Mouse (Mus musculus) MEL (cell line): ENCODE measurements at regions not wholly inside any gene's neighbourhood (a gene's known extent, or its start where the extent isn't known, plus 50 kb on each side); places are given as distances from the start of the nearest gene placed in this dataset.

Source experiments
- DNase-seq: peaks from one replicate; pipeline ENCODE4 v3.0.0; 2011; ENCODE audit warnings: low read depth, low spot score
- H3K27ac ChIP-seq: 2 replicates; pipeline ENCODE4 v1.5.1; 2012; ENCODE audit warnings: low read depth, mild to moderate bottlenecking, control low read depth, low read length, moderate library complexity; ENCODE audit not compliant: control insufficient read depth
- H3K27me3 ChIP-seq, 2 experiments: fragments of 150-350 bp in 1 of 2; sonication (generic) in 1 of 2; 2 replicates each; pipeline ENCODE4 v1.6.1; 2012; ENCODE audit warnings: low read length in 2 of 2, mild to moderate bottlenecking in 2 of 2, improper control_type of control experiment in 1 of 2, moderate library complexity in 1 of 2; ENCODE audit not compliant: insufficient read depth in 2 of 2, control insufficient read depth in 1 of 2
- H3K36me3 ChIP-seq, 2 experiments: 2 replicates each; pipeline ENCODE4 v1.6.1; 2012 to 2014; ENCODE audit warnings: low read length in 2 of 2, improper control_type of control experiment in 1 of 2, inconsistent platforms in 1 of 2, mild to moderate bottlenecking in 1 of 2; ENCODE audit not compliant: insufficient read depth in 2 of 2, control insufficient read depth in 1 of 2
- H3K4me1 ChIP-seq, 2 experiments: fragments of 150-350 bp in 1 of 2; sonication (generic) in 1 of 2; 2 replicates each; pipeline ENCODE4 v1.6.1; 2012; ENCODE audit warnings: low read length in 2 of 2, improper control_type of control experiment in 1 of 2, mild to moderate bottlenecking in 1 of 2; ENCODE audit not compliant: insufficient read depth in 2 of 2, control insufficient read depth in 1 of 2
- H3K4me3 ChIP-seq, 2 experiments: fragments of 150-350 bp in 1 of 2; sonication (generic) in 1 of 2; 2 replicates each; pipeline ENCODE4 v1.5.1; 2012; ENCODE audit warnings: low read depth in 2 of 2, low read length in 2 of 2, mild to moderate bottlenecking in 2 of 2, moderate library complexity in 2 of 2, control low read depth in 1 of 2, improper control_type of control experiment in 1 of 2; ENCODE audit not compliant: control insufficient read depth in 1 of 2, insufficient read depth in 1 of 2
- H3K79me2 ChIP-seq: 2 replicates; pipeline ENCODE4 v1.6.1; 2012; ENCODE audit warnings: mild to moderate bottlenecking, low read length, moderate library complexity; ENCODE audit not compliant: control insufficient read depth, poor library complexity, insufficient read depth
- H3K9ac ChIP-seq: 2 replicates; pipeline ENCODE4 v1.6.1; 2012; ENCODE audit warnings: low read depth, mild to moderate bottlenecking, control low read depth, low read length, moderate library complexity; ENCODE audit not compliant: control insufficient read depth, poor library complexity, severe bottlenecking
- H3K9me3 ChIP-seq: fragments of 150-350 bp; sonication (generic); replicated peaks from 2 replicates; pipeline ENCODE4 v1.6.1; 2012; ENCODE audit warnings: mild to moderate bottlenecking, low read length, improper control_type of control experiment, moderate library complexity; ENCODE audit not compliant: insufficient read depth
- E2F4 ChIP-seq: IDR thresholded peaks from 2 replicates; pipeline ENCODE4 v1.6.1; 2011; ENCODE audit warnings: low read depth, low read length, improper control_type of control experiment, borderline replicate concordance
- EP300 ChIP-seq, 2 experiments: IDR thresholded peaks; 2 replicates each; pipeline ENCODE4 v1.6.1; 2011; ENCODE audit warnings: improper control_type of control experiment in 2 of 2, low read length in 2 of 2, low read depth in 1 of 2, mild to moderate bottlenecking in 1 of 2
- GATA1 ChIP-seq: IDR thresholded peaks from 2 replicates; pipeline ENCODE4 v1.6.1; 2011; ENCODE audit warnings: low read depth, low read length, improper control_type of control experiment
- KAT2A ChIP-seq: conservative IDR thresholded peaks from 2 replicates; pipeline ENCODE4 v1.6.1; 2012; ENCODE audit warnings: low read depth, low read length, improper control_type of control experiment, inconsistent platforms
- MAFK ChIP-seq: IDR thresholded peaks from 2 replicates; pipeline ENCODE4 v1.6.1; 2011; ENCODE audit warnings: low read depth, mild to moderate bottlenecking, low read length, improper control_type of control experiment, borderline replicate concordance
- MAX ChIP-seq: IDR thresholded peaks from 2 replicates; pipeline ENCODE4 v1.6.1; 2011; ENCODE audit warnings: low read length, improper control_type of control experiment
- MEF2A ChIP-seq: IDR thresholded peaks from 2 replicates; pipeline ENCODE4 v1.6.1; 2014; ENCODE audit warnings: low read depth, mild to moderate bottlenecking, inconsistent platforms, low read length, improper control_type of control experiment; ENCODE audit not compliant: poor library complexity, insufficient replicate concordance, severe bottlenecking; ENCODE audit errors: extremely low read depth
- MYB ChIP-seq: IDR thresholded peaks from 2 replicates; pipeline ENCODE4 v1.6.1; 2011; ENCODE audit warnings: mild to moderate bottlenecking, low read depth, low read length, improper control_type of control experiment
- MYC ChIP-seq: IDR thresholded peaks from 2 replicates; pipeline ENCODE4 v1.6.1; 2011; ENCODE audit warnings: low read depth, mild to moderate bottlenecking, low read length, improper control_type of control experiment, moderate library complexity
- POLR2A ChIP-seq, 2 experiments: IDR thresholded peaks; 2 replicates each; pipeline ENCODE4 v1.6.1; 2011 to 2012; ENCODE audit warnings: low read length in 2 of 2, mild to moderate bottlenecking in 2 of 2, control low read depth in 1 of 2, improper control_type of control experiment in 1 of 2, low read depth in 1 of 2, moderate library complexity in 1 of 2; ENCODE audit not compliant: control insufficient read depth in 1 of 2, insufficient read depth in 1 of 2, poor library complexity in 1 of 2
- POLR2AphosphoS5 ChIP-seq: IDR thresholded peaks from 2 replicates; pipeline ENCODE4 v1.6.1; 2012; ENCODE audit warnings: low read depth, borderline replicate concordance, mild to moderate bottlenecking, inconsistent platforms, low read length, moderate library complexity, mixed read lengths
- RCOR1 ChIP-seq: IDR thresholded peaks from 2 replicates; pipeline ENCODE4 v1.6.1; 2012; ENCODE audit warnings: low read depth, mild to moderate bottlenecking, inconsistent platforms, low read length, improper control_type of control experiment
- SMC3 ChIP-seq: IDR thresholded peaks from 2 replicates; pipeline ENCODE4 v1.6.1; 2011; ENCODE audit warnings: low read depth, low read length, improper control_type of control experiment
- TAL1 ChIP-seq: IDR thresholded peaks from 2 replicates; pipeline ENCODE4 v1.6.1; 2012; ENCODE audit warnings: mild to moderate bottlenecking, inconsistent platforms, low read length, moderate library complexity, mixed read lengths
- TBP ChIP-seq: IDR thresholded peaks from 2 replicates; pipeline ENCODE4 v1.8.0; 2011; ENCODE audit warnings: low read depth, low read length, improper control_type of control experiment
- UBTF ChIP-seq: IDR thresholded peaks from 2 replicates; pipeline ENCODE4 v1.6.1; 2012; ENCODE audit warnings: low read depth, mild to moderate bottlenecking, inconsistent platforms, low read length, improper control_type of control experiment, moderate library complexity, borderline replicate concordance; ENCODE audit not compliant: insufficient read depth
- USF2 ChIP-seq, 2 experiments: IDR thresholded peaks; 2 replicates each; pipeline ENCODE4 v1.6.1; 2011 to 2012; ENCODE audit warnings: improper control_type of control experiment in 2 of 2, low read length in 2 of 2, borderline replicate concordance in 1 of 2, inconsistent platforms in 1 of 2, low read depth in 1 of 2, mild to moderate bottlenecking in 1 of 2; ENCODE audit not compliant: insufficient read depth in 1 of 2
- ZC3H11A ChIP-seq: IDR thresholded peaks from 2 replicates; pipeline ENCODE4 v1.6.1; 2012; ENCODE audit warnings: low read depth, mild to moderate bottlenecking, inconsistent platforms, low read length, improper control_type of control experiment
- ZNF384 ChIP-seq: IDR thresholded peaks from 2 replicates; pipeline ENCODE4 v1.6.1; 2012; ENCODE audit warnings: low read depth, mild to moderate bottlenecking, inconsistent platforms, low read length, improper control_type of control experiment

DNA sequence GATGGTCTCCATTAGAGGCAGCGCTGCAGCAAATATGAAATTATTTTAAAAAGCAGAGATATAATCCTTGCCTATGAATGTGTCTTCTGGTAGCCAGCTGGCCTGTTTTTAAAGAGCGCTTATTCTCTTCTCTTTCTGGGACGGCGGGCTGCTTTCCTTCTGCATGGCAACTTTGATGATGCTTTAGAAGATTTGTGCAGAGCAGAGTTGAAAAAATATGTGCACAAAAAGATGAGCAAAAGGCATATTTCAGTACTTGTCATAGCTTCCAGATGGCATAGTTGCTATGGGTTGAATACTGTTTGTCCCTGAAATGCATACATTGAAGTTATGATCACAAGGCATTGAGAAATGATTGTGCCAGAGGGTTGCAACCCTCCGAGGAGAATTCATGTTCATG is 554.1 kb upstream of the Pdzrn3 start:
- no peak for DNase-seq
- Histone ChIP-seq H3K27ac (no peak overlapping the region), H3K36me3 (no peaks in the 10 kb centered on the region), H3K79me2 (no peaks in the 10 kb centered on the region), H3K4me3 (no peak overlapping the region), H3K9ac (no peak overlapping the region), H3K9me3 (no peaks in the 10 kb centered on the region), H3K27me3 (no peaks in the 10 kb centered on the region), H3K4me1 (no peaks in the 10 kb centered on the region)
- TF ChIP-seq RCOR1: no peak
- no peak for TF ChIP-seq SMC3
- no peak for TF ChIP-seq MYB
- no peak for TF ChIP-seq ZNF384
- TF ChIP-seq MYC: no peak
- TF ChIP-seq TAL1: no peak
- no peak for TF ChIP-seq TBP
- TF ChIP-seq POLR2AphosphoS5: no peak
- no peak for TF ChIP-seq MEF2A
- no peak for TF ChIP-seq ZC3H11A
- TF ChIP-seq MAX: no peak
- no peak for TF ChIP-seq POLR2A (IDR thresholded peaks at IDR 0.05; ENCODE audit: control insufficient read depth in 1 of 2, insufficient read depth in 1 of 2, low read depth in 1 of 2, low read length in 2 of 2, poor library complexity in 1 of 2)
- no peak for TF ChIP-seq USF2 (IDR thresholded peaks at IDR 0.05; ENCODE audit: borderline replicate concordance in 1 of 2, insufficient read depth in 1 of 2, low read depth in 1 of 2, low read length in 2 of 2)
- TF ChIP-seq GATA1: no peak
- TF ChIP-seq KAT2A: no peak
- no peak for TF ChIP-seq E2F4
- no peak for TF ChIP-seq UBTF
- no peak for TF ChIP-seq EP300 (IDR thresholded peaks at IDR 0.05; ENCODE audit: low read depth in 1 of 2, low read length in 2 of 2)
- no peak for TF ChIP-seq MAFK

DNA sequence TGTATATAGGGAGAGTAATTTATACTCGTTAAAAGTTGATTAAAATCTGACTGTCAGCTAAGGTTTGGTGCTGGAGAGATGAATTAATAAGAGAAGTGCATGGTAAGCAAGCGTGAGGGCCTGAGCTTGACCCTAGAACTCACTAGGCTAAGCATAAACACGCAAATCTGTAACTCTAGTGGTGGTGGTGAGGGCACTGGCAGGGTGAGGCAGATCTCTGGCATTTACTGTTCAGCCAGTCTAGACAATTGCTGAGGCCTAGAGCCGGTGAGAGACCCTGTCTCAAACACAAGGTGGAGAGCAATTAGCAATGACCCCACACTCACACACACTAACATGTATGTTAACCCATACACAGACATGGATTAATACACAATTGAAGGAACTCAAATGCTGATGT is 544.0 kb upstream of the Pdzrn3 start:
- no peak for TF ChIP-seq UBTF
- H3K27ac ChIP-seq: no peak overlapping the region
- no peaks in the 10 kb centered on the region for H3K36me3 ChIP-seq
- no peak overlapping the region for H3K4me3 ChIP-seq
- no peaks in the 10 kb centered on the region for H3K79me2 ChIP-seq
- no peak overlapping the region for H3K9ac ChIP-seq
- no peaks in the 10 kb centered on the region for H3K4me1 ChIP-seq
- H3K27me3 ChIP-seq: no peaks in the 10 kb centered on the region
- DNase-seq: no peak
- H3K9me3 ChIP-seq: no peaks in the 10 kb centered on the region
